Mouse (Mus musculus) olfactory bulb, adult 2 months (tissue): ENCODE results near the gene Phgdh. TPM values are rescaled to one million over a fixed set of nuclear protein-coding genes. Genes with fewer than 3 reads are reported as not detected.
"Not testable (repeated sequence)": the region's sequence is repeated elsewhere in the genome, so short reads cannot be mapped to it uniquely, and the experiment has no call there.

Experiments
- H3K27ac ChIP-seq: fragments of 200-500 bp; 2 replicates; pipeline ENCODE4 v1.5.1; 2012; ENCODE audit warnings: low read depth, low read length; ENCODE audit not compliant: insufficient read depth
- H3K4me1 ChIP-seq: fragments of 200-500 bp; 2 replicates; pipeline ENCODE4 v1.6.1; 2012; ENCODE audit warnings: low read length; ENCODE audit not compliant: control insufficient read depth, insufficient read depth
- H3K4me3 ChIP-seq: fragments of 200-500 bp; 2 replicates; pipeline ENCODE4 v1.5.1; 2012; ENCODE audit warnings: mild to moderate bottlenecking, low read depth, low read length, moderate library complexity; ENCODE audit not compliant: insufficient read depth
- CTCF ChIP-seq: fragments of 200-500 bp; IDR thresholded peaks from 2 replicates; pipeline ENCODE4 v1.5.1; 2012; ENCODE audit warnings: low read depth, mild to moderate bottlenecking, low read length, moderate library complexity; ENCODE audit not compliant: insufficient read depth
- POLR2A ChIP-seq: fragments of 200-500 bp; IDR thresholded peaks from 2 replicates; pipeline ENCODE4 v1.6.1; 2012; ENCODE audit warnings: mild to moderate bottlenecking, low read depth, low read length, moderate library complexity; ENCODE audit not compliant: insufficient read depth
- WGBS: fragments of 180-500 bp; shearing (Covaris S2); methylation state at CpG from one replicate; pipeline ENCODE4 v1.1.7; 2018; 5-methylcytosine and 5-hydroxymethylcytosine counted together
- polyA plus RNA-seq: library from polyadenylated mRNA; stranded (reverse); fragments of >200 nt; gene quantifications from 2 replicates; pipeline ENCODE4 v1.2.4, GENCODE M21; 2012; ENCODE audit warnings: low replicate concordance; ENCODE audit not compliant: missing spikeins, insufficient read depth, insufficient read length

Phgdh gene
- not detected in 2 replicates for polyA plus RNA-seq

GRCm38 (mm10) chr3:98339706-98340109, at the start of gene Phgdh:
Phgdh (minus strand) TSS chr3:98339990.
- WGBS = 3% methylated on average over 10 of the region's 10 CpGs
- peak within 1 kb of the TSS; percentile 30 for H3K4me3 ChIP-seq
- H3K27ac ChIP-seq = not testable (repeated sequence)
- H3K4me1 ChIP-seq = peaks cover 15% of the 10 kb centered on the region

DNA sequence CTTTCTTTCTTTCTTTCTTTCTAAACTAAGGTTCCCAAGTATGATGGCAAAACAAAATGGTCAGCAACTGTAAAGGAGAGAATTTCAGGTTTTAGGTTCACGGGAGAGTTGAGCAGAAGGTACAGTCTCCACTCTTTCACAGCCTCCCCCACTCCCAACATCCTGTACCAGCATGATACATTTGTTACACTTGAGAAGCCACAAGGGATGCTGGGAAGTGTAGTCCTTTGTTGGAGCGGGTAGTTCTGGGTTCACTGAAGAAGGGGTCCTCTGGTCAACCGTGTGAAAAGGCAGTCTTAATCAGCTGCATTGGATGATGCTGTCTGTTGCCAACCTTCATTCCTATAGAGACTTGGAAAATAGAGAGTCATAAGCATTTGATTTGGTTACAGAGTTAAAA, 49.5 kb upstream of the Phgdh start:
- TF ChIP-seq POLR2A (no peak), CTCF (no peak)
- Histone ChIP-seq H3K27ac (no peak overlapping the region), H3K4me1 (0 out of 2 replicates have a peak, but pooled peaks cover 1% of the 10 kb centered on the region), H3K4me3 (no peak overlapping the region)
- 60% methylated on average over 3 of the region's 3 CpGs for WGBS

- no peak for TF ChIP-seq CTCF
- no peak for TF ChIP-seq POLR2A
- no peak overlapping the region for H3K4me3 ChIP-seq
- H3K27ac ChIP-seq = no peak overlapping the region
- H3K4me1 ChIP-seq = peaks cover 7% of the 10 kb centered on the region
- WGBS = 86% methylated on average over 7 of the region's 7 CpGs
These were observed 48.0 kb upstream of the Phgdh start for GRCm38 (mm10) chr3:98387756-98388155.

DNA sequence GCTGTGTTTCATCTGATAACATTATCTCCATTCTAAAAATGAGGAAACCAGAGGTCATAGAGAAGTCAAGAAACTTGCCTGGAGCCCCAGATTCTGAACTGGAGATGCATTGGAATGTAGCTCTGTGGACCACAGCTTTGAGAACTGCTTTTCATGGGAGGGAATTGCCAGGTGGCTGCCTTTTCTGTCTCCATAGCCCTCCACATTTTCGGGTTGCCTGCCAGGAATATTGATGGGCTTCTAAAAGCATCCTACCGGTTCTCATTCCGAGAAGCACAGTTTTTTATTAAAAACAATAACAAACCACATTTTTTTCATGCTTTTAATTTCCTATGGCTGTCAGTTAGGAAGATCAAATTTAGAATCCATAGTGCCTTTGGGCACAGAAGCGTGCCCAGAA, 47.3 kb upstream of the Phgdh start:
- WGBS = 57% methylated on average over 4 of the region's 4 CpGs
- no peak overlapping the region for H3K4me3 ChIP-seq
- TF ChIP-seq CTCF = no peak
- TF ChIP-seq POLR2A = no peak
- H3K4me1 ChIP-seq = peaks cover 7% of the 10 kb centered on the region
- no peak overlapping the region for H3K27ac ChIP-seq

DNA sequence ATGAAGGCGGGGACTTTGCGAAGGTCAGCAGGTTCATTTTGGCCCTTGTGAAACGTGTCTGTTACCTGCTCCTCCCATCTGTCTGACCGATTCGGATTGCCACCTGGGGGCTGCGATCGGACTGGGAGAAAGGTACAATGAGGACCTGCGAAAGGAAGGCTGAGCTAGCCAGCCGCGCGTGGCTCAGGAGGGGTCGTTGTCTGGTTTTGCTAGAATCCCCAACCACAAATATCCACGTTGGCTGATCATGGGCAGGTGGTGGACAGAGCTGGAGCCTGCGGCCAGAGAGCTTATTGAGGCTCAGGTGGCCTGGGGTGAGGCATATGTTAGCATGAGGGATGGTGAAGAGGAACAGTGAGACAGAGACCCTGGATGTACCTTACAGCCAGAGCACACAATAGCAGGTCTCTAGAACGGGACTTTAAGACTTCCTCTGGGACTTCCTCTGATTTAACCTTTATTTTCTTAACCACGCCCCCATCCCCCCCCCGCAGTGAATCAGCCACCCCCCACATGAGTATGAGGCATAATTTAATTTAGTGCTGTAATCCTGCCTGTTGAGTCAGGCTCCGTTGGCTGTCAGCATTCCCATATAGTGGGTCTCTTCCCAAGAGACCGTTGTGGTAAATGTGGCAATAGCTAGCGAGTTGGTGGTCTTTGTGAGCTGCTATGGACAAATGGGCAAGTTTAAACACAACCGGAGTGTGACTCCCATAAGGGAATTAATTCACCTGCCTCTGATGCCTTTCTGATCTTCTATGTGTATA, 43.4 kb upstream of the Phgdh start:
- TF ChIP-seq POLR2A (no peak), CTCF (no peak)
- WGBS = 6% methylated on average over 21 of the region's 21 CpGs
- Histone ChIP-seq H3K27ac (no peak overlapping the region), H3K4me3 (peak overlapping the region; percentile 84), H3K4me1 (peaks cover 7% of the 10 kb centered on the region)

DNA sequence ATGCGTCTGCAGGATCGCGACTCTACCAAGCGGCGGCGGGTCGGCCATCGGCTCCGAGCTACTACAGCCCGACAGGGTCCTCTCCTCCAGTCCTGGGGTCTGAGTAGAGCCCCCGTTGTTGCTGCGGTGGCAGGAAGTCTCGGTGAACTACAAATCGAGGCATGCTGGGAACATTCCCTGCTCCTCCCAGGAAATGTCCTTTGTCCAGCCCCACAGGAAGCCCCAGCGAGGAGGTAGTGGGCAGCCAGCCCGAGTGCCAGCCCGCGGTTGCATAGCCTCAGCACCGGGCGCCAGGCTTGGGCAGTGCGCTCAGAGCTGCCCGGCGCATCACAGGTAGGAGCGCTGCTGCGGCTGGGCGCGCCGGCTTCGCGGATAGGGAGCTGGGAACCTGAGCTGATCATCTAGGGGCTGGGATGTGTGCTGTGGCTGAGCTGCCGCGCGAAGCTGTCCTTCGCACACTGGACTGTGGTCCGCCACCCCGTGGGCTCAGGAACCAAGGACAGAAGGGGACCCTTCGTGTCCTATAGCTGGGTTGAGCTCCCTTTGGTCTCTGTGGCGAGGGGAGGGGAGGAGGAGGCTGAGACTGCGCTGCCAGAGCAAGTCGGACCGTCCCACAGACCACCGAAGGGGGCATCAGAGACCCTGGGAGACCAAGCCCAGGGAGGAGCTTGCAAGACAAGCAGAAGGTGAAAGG, 42.6 kb upstream of the Phgdh start, which contains the start of gene Zfp697:
Gene Zfp697 (plus strand): TSS at position 216 of the 694 bp plus-strand sequence.
- no peak within 1 kb of the TSS for H3K27ac ChIP-seq
- peaks cover 7% of the 10 kb centered on the region for H3K4me1 ChIP-seq
- H3K4me3 ChIP-seq = peak within 1 kb of the TSS; percentile 84
- TF ChIP-seq CTCF (peak; percentile 15; the same call in 1 of the 2 replicates), POLR2A (peak; percentile 85; the same call in 1 of the 2 replicates)
- WGBS = under 1% methylated on average over 42 of the region's 42 CpGs

DNA sequence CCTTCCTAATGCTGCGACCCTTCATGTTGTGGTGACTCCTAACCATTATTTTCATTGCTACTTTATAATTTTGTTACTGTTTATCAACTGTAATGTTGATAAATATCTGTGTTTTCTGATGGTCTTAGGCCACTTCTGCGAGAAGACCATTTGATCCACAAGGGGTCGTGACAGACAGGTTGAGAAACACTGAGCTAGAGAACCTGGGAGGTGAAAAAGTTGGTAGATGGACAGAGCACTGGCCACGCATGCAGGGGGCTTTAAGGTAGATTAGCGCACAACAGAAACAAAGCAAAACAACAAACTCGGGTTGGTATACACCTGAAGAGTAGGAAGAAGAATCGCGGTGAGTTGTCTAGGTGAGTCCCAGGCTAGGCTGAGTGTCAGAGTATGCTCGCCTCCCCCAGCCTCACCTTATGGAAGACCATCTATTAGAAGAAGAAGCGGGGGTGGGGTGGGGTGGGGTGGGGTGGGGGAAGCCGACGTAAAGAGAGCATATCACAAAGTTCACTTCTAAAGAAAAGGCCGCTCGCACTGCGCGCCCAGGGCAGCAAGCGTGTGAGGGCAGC, 42.0 kb upstream of the Phgdh start:
- Histone ChIP-seq H3K4me3 (peak overlapping the region; percentile 84), H3K27ac (no peak overlapping the region), H3K4me1 (peaks cover 7% of the 10 kb centered on the region)
- TF ChIP-seq CTCF (no peak), POLR2A (no peak)
- 8% methylated on average over 17 of the region's 17 CpGs for WGBS

DNA sequence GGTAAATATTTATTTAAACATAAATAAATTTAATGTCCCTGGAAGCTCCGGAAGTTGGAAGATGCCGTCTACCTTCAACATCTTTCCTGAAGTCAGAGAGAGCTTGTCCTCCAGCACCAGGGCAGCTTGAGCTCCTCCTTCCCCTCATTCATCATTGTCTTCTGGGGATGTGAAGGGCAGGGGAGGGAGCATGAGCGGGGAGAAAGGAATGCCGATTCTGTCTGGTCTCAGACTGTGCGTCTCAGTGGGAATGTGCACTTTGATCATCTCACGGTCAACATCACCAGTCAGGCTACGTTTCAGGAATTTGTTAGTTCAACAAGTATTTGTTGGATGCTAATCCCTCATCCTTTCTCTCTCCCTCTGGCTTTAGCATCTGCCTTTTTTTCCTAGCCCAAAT, 39.4 kb upstream of the Phgdh start:
- TF ChIP-seq CTCF (no peak), POLR2A (no peak)
- peaks cover 5% of the 10 kb centered on the region for H3K4me1 ChIP-seq
- 49% methylated on average over 7 of the region's 7 CpGs for WGBS
- no peak overlapping the region for H3K27ac ChIP-seq
- no peak overlapping the region for H3K4me3 ChIP-seq

GRCm38 (mm10) chr3:98378267-98378666, 38.5 kb upstream of the Phgdh start:
- no peak for TF ChIP-seq CTCF
- TF ChIP-seq POLR2A = no peak
- H3K27ac ChIP-seq = no peak overlapping the region
- no peak overlapping the region for H3K4me3 ChIP-seq
- 85% methylated on average over 4 of the region's 4 CpGs for WGBS
- H3K4me1 ChIP-seq = peaks cover 5% of the 10 kb centered on the region
